Mouse (Mus musculus) limb, embryonic 13.5 days (tissue): ENCODE measurements around the gene Erg. TPM values are rescaled to one million over a fixed set of nuclear protein-coding genes. Genes with fewer than 3 reads are reported as not detected.
A peak's percentile ranks its signal among the peaks of the same experiment; 100 is the strongest.

Experiments
- ATAC-seq: fragments of 200-750 bp; cut with Nextera tagmentation; 2 replicates; pipeline ENCODE4 v1.8.0; 2017; ENCODE audit warnings: low read depth, moderate number of reproducible peaks, moderate TSS enrichment; ENCODE audit not compliant: low FRiP score
- H3K27ac ChIP-seq: fragments of 300-500 bp; sonication (generic); 2 replicates; pipeline ENCODE4 v1.5.1; 2015; ENCODE audit warnings: inconsistent platforms, mild to moderate bottlenecking, moderate library complexity
- H3K27me3 ChIP-seq: fragments of 300-500 bp; sonication (generic); 2 replicates; pipeline ENCODE4 v1.6.1; 2015; ENCODE audit warnings: mild to moderate bottlenecking, inconsistent platforms
- H3K36me3 ChIP-seq: fragments of 300-500 bp; sonication (generic); 2 replicates; pipeline ENCODE4 v1.6.1; 2015; ENCODE audit warnings: inconsistent platforms, mild to moderate bottlenecking, moderate library complexity
- H3K4me1 ChIP-seq: fragments of 300-500 bp; sonication (generic); 2 replicates; pipeline ENCODE4 v1.6.1; 2015; ENCODE audit warnings: inconsistent platforms
- H3K4me2 ChIP-seq: fragments of 300-500 bp; sonication (generic); replicated peaks from 2 replicates; pipeline ENCODE4 v1.6.1; 2015; ENCODE audit warnings: inconsistent platforms, mild to moderate bottlenecking, moderate library complexity
- H3K4me3 ChIP-seq: fragments of 300-500 bp; sonication (generic); 2 replicates; pipeline ENCODE4 v1.5.1; 2015; ENCODE audit warnings: moderate library complexity, mild to moderate bottlenecking, inconsistent platforms
- H3K9ac ChIP-seq: fragments of 300-500 bp; sonication (generic); 2 replicates; pipeline ENCODE4 v1.6.1; 2015; ENCODE audit warnings: mild to moderate bottlenecking, inconsistent platforms
- H3K9me3 ChIP-seq: fragments of 300-500 bp; sonication (generic); 2 replicates; pipeline ENCODE4 v1.6.1; 2016; ENCODE audit warnings: inconsistent platforms
- WGBS: fragments of 180-500 bp; shearing (Covaris S2); methylation state at CpG from one replicate; pipeline ENCODE4 v1.1.7; 2015; 5-methylcytosine and 5-hydroxymethylcytosine counted together
- polyA plus RNA-seq: library from polyadenylated mRNA; unstranded; fragments of >200 nt; fragmentation: Nextera tagmentation; extraction: Ambion mirVana; gene quantifications from 2 replicates; pipeline ENCODE4 v1.2.1, GENCODE M21; 2015

Erg gene
- polyA plus RNA-seq, 1 experiment from 2014 or later = 27.7 TPM

DNA sequence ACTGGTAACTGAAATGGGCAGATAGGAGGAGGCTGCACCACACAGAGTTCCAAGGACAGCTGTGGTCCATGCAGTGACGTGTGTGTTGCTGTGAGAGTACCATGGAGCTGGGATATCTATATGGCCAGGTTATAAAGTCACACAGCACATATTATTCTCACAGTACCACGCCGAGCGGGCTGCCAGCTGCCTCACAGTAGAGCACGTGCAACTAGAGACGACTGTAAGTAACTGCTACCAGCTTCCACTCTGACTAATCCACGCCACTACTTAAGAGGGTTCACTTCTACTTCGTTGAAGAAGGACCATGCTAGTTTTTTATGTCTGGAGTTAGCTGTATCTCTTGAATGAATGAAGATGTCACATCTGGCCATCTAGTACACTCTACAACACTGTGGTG is 66.9 kb downstream of the Erg start:
- no peaks in the 10 kb centered on the region for H3K9me3 ChIP-seq

DNA sequence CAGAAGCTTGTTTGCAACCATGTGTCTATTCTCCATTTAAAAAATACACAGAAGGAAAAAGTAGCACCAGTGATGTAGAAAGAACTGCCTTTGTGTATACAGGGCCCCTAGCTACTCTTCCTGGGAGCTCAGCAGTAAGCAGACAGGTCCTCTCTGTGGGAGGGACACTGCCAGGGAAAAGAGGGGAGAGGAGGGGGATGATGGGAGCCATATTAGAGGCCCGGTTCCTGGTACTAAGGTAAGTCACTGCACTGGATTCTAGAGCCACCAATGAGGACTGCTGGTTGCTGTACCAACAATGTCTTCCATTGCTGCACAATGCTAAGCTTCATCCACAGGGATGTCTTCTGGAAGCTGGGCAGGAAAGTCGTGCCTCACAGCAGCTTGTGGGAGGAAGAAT is 80.3 kb downstream of the Erg start:
- ATAC-seq = no peak
- WGBS = 79% methylated on average over 2 of the region's 2 CpGs

More for the DNA sequence above, 66.9 kb downstream of the Erg start:
- WGBS = 39% methylated on average over 8 of the region's 8 CpGs
- no peak overlapping the region for H3K9ac ChIP-seq
- peak overlapping the region; percentile 39; the same call in 1 of the 2 replicates for H3K27ac ChIP-seq
- H3K4me1 ChIP-seq = peaks cover 15% of the 10 kb centered on the region
- H3K36me3 ChIP-seq = peaks cover 23% of the 10 kb centered on the region
- H3K27me3 ChIP-seq = no peaks in the 10 kb centered on the region
- H3K4me2 ChIP-seq = no peak overlapping the region
- no peak overlapping the region for H3K4me3 ChIP-seq
- no peak for ATAC-seq

GRCm38 (mm10) chr16:95496582-95497300 is 89.7 kb downstream of the Erg start:
- Histone ChIP-seq H3K27me3 (no peaks in the 10 kb centered on the region), H3K4me3 (no peak overlapping the region), H3K4me1 (peaks cover 29% of the 10 kb centered on the region), H3K9me3 (no peaks in the 10 kb centered on the region), H3K27ac (no peak overlapping the region), H3K9ac (no peak overlapping the region), H3K4me2 (no peak overlapping the region), H3K36me3 (no peaks in the 10 kb centered on the region)
- WGBS = 90% methylated on average over 10 of the region's 10 CpGs
- ATAC-seq = no peak

More for the DNA sequence above, 80.3 kb downstream of the Erg start:
- H3K4me3 ChIP-seq = no peak overlapping the region
- H3K4me2 ChIP-seq = no peak overlapping the region
- H3K4me1 ChIP-seq = peaks cover 12% of the 10 kb centered on the region
- H3K27me3 ChIP-seq = no peaks in the 10 kb centered on the region
- no peaks in the 10 kb centered on the region for H3K36me3 ChIP-seq
- no peaks in the 10 kb centered on the region for H3K9me3 ChIP-seq
- no peak overlapping the region for H3K27ac ChIP-seq
- no peak overlapping the region for H3K9ac ChIP-seq

GRCm38 (mm10) chr16:95494108-95494507 is 92.3 kb downstream of the Erg start:
- Histone ChIP-seq H3K9me3 (no peaks in the 10 kb centered on the region), H3K36me3 (no peaks in the 10 kb centered on the region), H3K27me3 (no peaks in the 10 kb centered on the region), H3K4me2 (no peak overlapping the region), H3K4me3 (no peak overlapping the region), H3K27ac (no peak overlapping the region; the same call in 1 of the 2 replicates), H3K4me1 (peaks cover 44% of the 10 kb centered on the region), H3K9ac (no peak overlapping the region)
- ATAC-seq = no peak
- 43% methylated on average over 3 of the region's 3 CpGs for WGBS

DNA sequence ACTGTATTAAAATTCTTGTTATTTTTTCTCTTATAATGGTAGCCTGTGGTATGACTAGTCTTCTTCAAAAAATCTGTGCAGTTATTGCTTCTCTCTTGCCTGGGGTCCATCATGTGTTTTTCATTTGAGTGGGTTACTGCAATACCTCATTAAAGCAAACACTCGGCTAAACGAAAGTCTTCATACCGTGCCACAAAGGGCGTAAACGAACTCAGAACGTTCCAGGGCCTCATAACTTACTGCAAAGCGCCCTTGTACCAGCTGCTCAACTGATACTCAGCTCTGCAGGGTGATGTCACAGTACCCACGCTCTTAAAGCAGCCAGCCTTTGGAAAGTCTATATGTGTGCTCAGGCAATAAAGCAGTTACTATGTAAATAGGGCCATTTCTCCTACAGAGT is 93.1 kb downstream of the Erg start:
- Histone ChIP-seq H3K9ac (no peak overlapping the region), H3K4me2 (peak overlapping the region; percentile 11; the same call in 1 of the 2 replicates), H3K4me1 (peaks cover 44% of the 10 kb centered on the region), H3K9me3 (no peaks in the 10 kb centered on the region), H3K36me3 (no peaks in the 10 kb centered on the region), H3K27ac (no peak overlapping the region), H3K4me3 (no peak overlapping the region), H3K27me3 (no peaks in the 10 kb centered on the region)
- 15% methylated on average over 8 of the region's 8 CpGs for WGBS
- ATAC-seq = peak; percentile 79

- no peaks in the 10 kb centered on the region for H3K27me3 ChIP-seq
- no peak for ATAC-seq
- H3K9me3 ChIP-seq = no peaks in the 10 kb centered on the region
- no peak overlapping the region for H3K4me2 ChIP-seq
- H3K4me1 ChIP-seq = peaks cover 44% of the 10 kb centered on the region
- H3K36me3 ChIP-seq = no peaks in the 10 kb centered on the region
- no peak overlapping the region for H3K27ac ChIP-seq
- no peak overlapping the region for H3K4me3 ChIP-seq
- H3K9ac ChIP-seq = no peak overlapping the region
- WGBS = 79% methylated on average over 7 of the region's 7 CpGs
These were observed 94.2 kb downstream of the Erg start for GRCm38 (mm10) chr16:95492146-95492545.

- H3K27ac ChIP-seq = no peak overlapping the region; the same call in 1 of the 2 replicates
- no peak overlapping the region for H3K4me2 ChIP-seq
These were observed 96.0 kb downstream of the Erg start for GRCm38 (mm10) chr16:95490386-95490785.

DNA sequence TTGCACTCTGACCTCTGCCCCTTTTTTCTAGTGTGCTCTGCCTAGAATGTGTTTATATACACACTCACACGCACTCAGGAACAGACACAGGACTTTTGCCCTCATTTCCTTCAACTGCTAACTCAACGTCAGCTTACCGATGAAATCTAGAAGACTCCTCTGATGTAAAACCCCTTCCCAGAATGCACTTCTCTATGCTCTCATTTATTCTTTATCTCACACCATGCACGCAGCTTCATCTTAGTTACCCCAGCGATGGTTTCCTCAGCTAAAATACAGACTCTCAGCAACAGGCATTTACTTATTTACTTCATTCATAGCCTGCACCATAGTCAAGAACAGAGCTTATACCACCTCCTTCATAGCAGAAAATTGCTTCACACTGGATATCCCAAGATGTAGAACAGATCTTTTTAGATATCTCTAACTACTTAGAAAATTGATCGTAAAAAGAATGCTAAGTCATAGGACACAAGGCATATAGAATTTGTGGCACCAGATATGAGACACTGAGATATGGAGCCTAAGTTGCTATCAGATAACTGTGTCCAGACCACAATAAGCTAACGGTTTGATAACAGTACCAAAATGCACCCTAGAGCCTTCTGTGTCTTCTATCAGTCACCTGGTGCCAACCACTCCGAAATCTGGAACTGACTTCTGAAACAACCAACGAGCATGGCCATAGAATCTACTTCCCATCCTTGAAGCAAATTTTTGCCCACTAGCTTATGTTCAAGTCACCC is 98.6 kb downstream of the Erg start:
- H3K27ac ChIP-seq = no peak overlapping the region
- H3K4me2 ChIP-seq = no peak overlapping the region
- no peak for ATAC-seq
- no peaks in the 10 kb centered on the region for H3K27me3 ChIP-seq
- H3K4me1 ChIP-seq = peaks cover 24% of the 10 kb centered on the region
- 82% methylated on average over 9 of the region's 9 CpGs for WGBS
- H3K4me3 ChIP-seq = no peak overlapping the region
- no peaks in the 10 kb centered on the region for H3K9me3 ChIP-seq
- H3K9ac ChIP-seq = no peak overlapping the region
- H3K36me3 ChIP-seq = no peaks in the 10 kb centered on the region

More at GRCm38 (mm10) chr16:95490386-95490785, 96.0 kb downstream of the Erg start:
- 22% methylated on average over 5 of the region's 5 CpGs for WGBS
- Histone ChIP-seq H3K36me3 (no peaks in the 10 kb centered on the region), H3K9me3 (no peaks in the 10 kb centered on the region), H3K9ac (no peak overlapping the region), H3K4me3 (no peak overlapping the region), H3K4me1 (peaks cover 44% of the 10 kb centered on the region), H3K27me3 (no peaks in the 10 kb centered on the region)
- no peak for ATAC-seq

DNA sequence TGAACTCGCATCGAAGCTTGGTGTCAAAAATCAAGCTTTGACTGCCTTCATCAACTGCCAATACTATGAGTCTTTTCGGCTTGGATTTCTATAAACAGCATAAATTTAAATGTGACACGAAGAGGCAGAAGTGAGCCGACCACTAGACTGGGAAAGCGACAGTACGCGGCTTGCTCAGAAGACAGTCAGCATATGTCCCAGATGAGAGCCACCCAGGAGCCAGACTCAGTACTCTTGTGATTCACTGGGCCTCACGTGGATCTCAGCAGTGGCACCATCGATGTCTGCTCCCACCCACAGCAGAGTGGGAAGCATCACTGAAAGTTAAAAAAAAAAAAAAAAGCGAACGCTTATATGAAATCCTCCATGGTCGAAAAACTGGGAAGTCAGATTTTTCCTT is 105.2 kb downstream of the Erg start:
- no peak for ATAC-seq
- no peaks in the 10 kb centered on the region for H3K9me3 ChIP-seq
- H3K27me3 ChIP-seq = no peaks in the 10 kb centered on the region
- H3K4me3 ChIP-seq = no peak overlapping the region
- 87% methylated on average over 13 of the region's 13 CpGs for whole genome bisulfite sequencing
- H3K36me3 ChIP-seq = no peaks in the 10 kb centered on the region
- no peak overlapping the region for H3K27ac ChIP-seq
- H3K4me2 ChIP-seq = no peak overlapping the region
- no peak overlapping the region for H3K9ac ChIP-seq
- H3K4me1 ChIP-seq = peaks cover 9% of the 10 kb centered on the region

DNA sequence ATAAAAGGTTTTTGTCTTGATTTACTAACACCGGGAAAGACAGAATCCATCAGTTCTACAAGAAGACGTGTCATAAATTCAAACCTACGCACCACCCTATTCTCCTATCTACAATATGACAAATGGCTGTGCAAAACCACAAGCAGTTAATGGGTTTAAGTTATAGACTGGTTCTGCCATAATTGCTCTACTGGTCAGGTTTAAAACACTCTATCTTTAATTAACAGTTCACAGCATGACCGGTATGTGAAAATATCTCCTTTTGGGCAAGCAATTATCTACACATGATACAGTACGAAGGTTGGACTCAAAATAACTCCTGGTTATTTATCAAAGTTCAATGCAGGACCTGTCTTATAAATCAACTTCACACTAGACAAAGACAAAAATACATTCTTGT is 107.8 kb downstream of the Erg start:
- Histone ChIP-seq H3K9ac (no peak overlapping the region), H3K27ac (no peak overlapping the region), H3K36me3 (no peaks in the 10 kb centered on the region), H3K4me1 (peaks cover 26% of the 10 kb centered on the region), H3K4me2 (no peak overlapping the region), H3K4me3 (no peak overlapping the region), H3K27me3 (no peaks in the 10 kb centered on the region), H3K9me3 (no peaks in the 10 kb centered on the region)
- ATAC-seq = no peak
- WGBS = 59% methylated on average over 5 of the region's 5 CpGs

DNA sequence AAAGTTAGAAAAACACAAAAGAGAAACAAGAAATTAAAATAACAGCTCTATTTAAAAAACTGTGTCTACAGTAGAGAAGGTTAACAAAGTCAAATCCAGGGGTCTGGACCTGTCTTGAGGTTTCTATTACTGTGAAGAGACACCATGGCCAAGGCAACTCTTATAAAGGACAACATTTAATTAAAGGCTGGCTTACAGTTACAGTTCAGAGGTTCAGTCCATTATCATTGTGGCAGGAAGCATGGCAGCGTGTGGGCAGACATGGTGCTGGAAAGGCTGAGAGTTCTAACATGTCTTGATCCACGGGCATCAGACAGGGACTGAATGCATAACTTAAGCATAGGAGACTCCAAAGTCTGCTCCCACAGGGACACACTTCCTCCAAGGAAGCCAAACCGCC is 111.4 kb downstream of the Erg start:
- Histone ChIP-seq H3K4me2 (no peak overlapping the region), H3K4me3 (no peak overlapping the region), H3K27ac (no peak overlapping the region; the same call in 1 of the 2 replicates), H3K36me3 (no peaks in the 10 kb centered on the region), H3K9me3 (no peaks in the 10 kb centered on the region), H3K9ac (no peak overlapping the region), H3K27me3 (no peaks in the 10 kb centered on the region), H3K4me1 (peaks cover 32% of the 10 kb centered on the region)
- 72% methylated on average over 3 of the region's 3 CpGs for WGBS
- ATAC-seq = no peak

GRCm38 (mm10) chr16:95473946-95474345 is 112.4 kb downstream of the Erg start:
- H3K4me2 ChIP-seq = no peak overlapping the region
- no peaks in the 10 kb centered on the region for H3K9me3 ChIP-seq
- 74% methylated on average over 3 of the region's 3 CpGs for WGBS
- no peak overlapping the region for H3K4me3 ChIP-seq
- no peak overlapping the region for H3K9ac ChIP-seq
- H3K27me3 ChIP-seq = no peaks in the 10 kb centered on the region
- peaks cover 40% of the 10 kb centered on the region for H3K4me1 ChIP-seq
- H3K27ac ChIP-seq = no peak overlapping the region
- ATAC-seq = no peak
- H3K36me3 ChIP-seq = no peaks in the 10 kb centered on the region
